Mouse (Mus musculus): ENCODE data around the gene Upf1. TPM values are rescaled to one million over a fixed set of nuclear protein-coding genes. Genes with fewer than 3 reads are reported as not detected.

The Upf1 gene
- polyA plus RNA-seq (2012; rRNA removed): 9.1 and 10.4 TPM in 2 replicates

GRCm38 (mm10) chr8:70353194-70353817, at the start of gene Upf1:
Gene Upf1, minus strand, starts transcription at chr8:70353278.

GRCm38 (mm10) chr8:70373397-70374317, 20.6 kb upstream of the Upf1 start, which contains the start of gene Comp:
Gene Comp, plus strand, starts transcription at chr8:70373558.

GRCm38 (mm10) chr8:70329124-70329834, 23.8 kb downstream of the Upf1 start, which contains the start of gene Gdf1:
Gene Gdf1, plus strand, starts transcription at chr8:70329817.

GRCm38 (mm10) chr8:70315624-70316510, 37.2 kb downstream of the Upf1 start, which contains the start of gene Cers1:
Gene Cers1, plus strand, starts transcription at chr8:70315775.

GRCm38 (mm10) chr8:70302358-70302890, 50.7 kb downstream of the Upf1 start, which contains the start of the genes Ddx49 and Cope:
Gene Ddx49, minus strand, starts transcription at chr8:70302489.
Gene Cope, plus strand, starts transcription at chr8:70302518.

GRCm38 (mm10) chr8:70282603-70283135, 70.4 kb downstream of the Upf1 start, which contains the start of gene Homer3:
Gene Homer3, plus strand, starts transcription at chr8:70282827.

Other genes starting within 250 kb of the Upf1 start
- gene Ncan, start 232.4 kb downstream of the Upf1 start, polyA plus RNA-seq (2012; rRNA removed): under 0.01 TPM in 1 of 2 replicates, not detected in the other
- 7.7 and 8.4 TPM in 2 replicates for gene Nr2c2ap, start 221.9 kb downstream of the Upf1 start, polyA plus RNA-seq (2012; rRNA removed)
- 5.7 and 7.2 TPM in 2 replicates for gene Rfxank, start 214.1 kb downstream of the Upf1 start, polyA plus RNA-seq (2012; rRNA removed)
- gene Borcs8, start 213.8 kb downstream of the Upf1 start, polyA plus RNA-seq (2012; rRNA removed): 24.7 and 27.1 TPM in 2 replicates
- gene Mef2b, start 213.6 kb downstream of the Upf1 start, polyA plus RNA-seq (2012; rRNA removed): 0.02 and 0.06 TPM in 2 replicates
- 38.5 and 51.0 TPM in 2 replicates for gene Tmem161a, start 180.9 kb downstream of the Upf1 start, polyA plus RNA-seq (2012; rRNA removed)
- gene Slc25a42, start 141.0 kb downstream of the Upf1 start, polyA plus RNA-seq (2012; rRNA removed): 45.6 and 57.7 TPM in 2 replicates
- 12.9 and 16.4 TPM in 2 replicates for gene Sugp2, start 119.1 kb downstream of the Upf1 start, polyA plus RNA-seq (2012; rRNA removed)
- gene Armc6, start 118.8 kb downstream of the Upf1 start, polyA plus RNA-seq (2012; rRNA removed): 7.8 and 7.9 TPM in 2 replicates
- 6.7 and 6.9 TPM in 2 replicates for gene Homer3, start 70.5 kb downstream of the Upf1 start, polyA plus RNA-seq (2012; rRNA removed)
- 16.9 and 18.1 TPM in 2 replicates for gene Ddx49, start 50.8 kb downstream of the Upf1 start, polyA plus RNA-seq (2012; rRNA removed)
- gene Cope, start 50.8 kb downstream of the Upf1 start, polyA plus RNA-seq (2012; rRNA removed): 193 and 196 TPM in 2 replicates
- gene Cers1, start 37.5 kb downstream of the Upf1 start, polyA plus RNA-seq (2012; rRNA removed): 0.07 and 0.09 TPM in 2 replicates
- gene Gdf1, start 23.5 kb downstream of the Upf1 start, polyA plus RNA-seq (2012; rRNA removed): 0.05 TPM in 1 of 2 replicates, not detected in the other
- gene Comp, start 20.3 kb upstream of the Upf1 start, polyA plus RNA-seq (2012; rRNA removed): 2.0 and 2.9 TPM in 2 replicates
- 2.5 and 3.1 TPM in 2 replicates for gene Crtc1, start 86.3 kb upstream of the Upf1 start, polyA plus RNA-seq (2012; rRNA removed)
- 7.9 and 9.8 TPM in 2 replicates for gene Klhl26, start 123.7 kb upstream of the Upf1 start, polyA plus RNA-seq (2012; rRNA removed)
- gene Tmem59l, start 134.1 kb upstream of the Upf1 start, polyA plus RNA-seq (2012; rRNA removed): 0.02 and 0.08 TPM in 2 replicates
- gene Crlf1, start 139.9 kb upstream of the Upf1 start, polyA plus RNA-seq (2012; rRNA removed): 0.22 and 0.23 TPM in 2 replicates
- gene Rex1bd, start 153.5 kb upstream of the Upf1 start, polyA plus RNA-seq (2012; rRNA removed): 43.3 and 47.6 TPM in 2 replicates
- gene Uba52, start 157.5 kb upstream of the Upf1 start, polyA plus RNA-seq (2012; rRNA removed): 848 and 888 TPM in 2 replicates
- 154 and 168 TPM in 2 replicates for gene Fkbp8, start 174.4 kb upstream of the Upf1 start, polyA plus RNA-seq (2012; rRNA removed)
- 35.7 and 38.3 TPM in 2 replicates for gene Kxd1, start 174.7 kb upstream of the Upf1 start, polyA plus RNA-seq (2012; rRNA removed)
- gene Ell, start 186.2 kb upstream of the Upf1 start, polyA plus RNA-seq (2012; rRNA removed): 13.9 and 18.2 TPM in 2 replicates
- gene Isyna1, start 241.1 kb upstream of the Upf1 start, polyA plus RNA-seq (2012; rRNA removed): 26.1 and 31.4 TPM in 2 replicates

All from liver, embryonic 18 days (tissue).